In the genomic region with DNA sequence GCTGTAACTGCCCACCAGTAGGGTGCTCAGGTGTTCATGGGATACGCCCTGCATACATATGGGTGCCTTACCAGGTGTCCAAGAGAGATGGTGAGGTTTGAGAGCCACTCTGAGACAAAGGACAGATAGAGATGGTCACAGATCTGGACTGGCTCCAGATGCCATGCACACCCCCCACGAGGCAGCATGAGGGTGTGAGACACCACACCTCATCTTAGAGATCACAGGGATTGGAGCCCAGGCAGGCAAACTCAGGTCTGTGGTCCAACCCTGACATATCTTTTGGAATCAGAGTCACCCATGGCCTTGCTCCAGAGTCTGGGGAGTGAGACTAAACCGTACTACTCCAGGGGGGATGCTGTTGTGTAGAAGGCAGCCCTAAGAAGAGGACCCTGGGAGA, we compare ENCODE assay signal across 26 mouse cellular contexts.
DNase-seq lines count a peak whose midpoint lies in the region; ATAC-seq and TF ChIP-seq lines count a peak whose summit lies in the region.
"Had no signal": no experiment of that assay in that cellular context is flagged by ENCODE, and none has a peak within 500 bp of the region (broad histone marks: within the 10 kb centered on the region; RNA-seq: fewer than 3 reads in every experiment).

No protein-coding gene starts in this region.

- H3K36me3 ChIP-seq in hindbrain, embryonic 10.5 days, result no peaks in the 10 kb centered on the region
- no peaks in the 10 kb centered on the region for H3K36me3 ChIP-seq in hindbrain, embryonic 11.5 days (ENCODE audit: control insufficient read depth, insufficient read depth, low read length)
- H3K36me3 ChIP-seq in stomach, embryonic 14.5 days (ENCODE audit: control insufficient read depth, insufficient read depth, low read length), result no peaks in the 10 kb centered on the region
- no peaks in the 10 kb centered on the region for H3K36me3 ChIP-seq in stomach, postnatal 0 days (ENCODE audit: control insufficient read depth, insufficient read depth, low read length)
- H3K36me3 ChIP-seq in embryonic facial prominence, embryonic 13.5 days, result no peaks in the 10 kb centered on the region
- no peaks in the 10 kb centered on the region for H3K36me3 ChIP-seq in small intestine, adult 2 months (ENCODE audit: control insufficient read depth, insufficient read depth, low read length)
- H3K36me3 ChIP-seq: embryonic facial prominence, embryonic 15.5 days; forebrain, embryonic 15.5 days; midbrain, embryonic 15.5 days; neural tube, embryonic 13.5 days had no signal

- H3K27me3 ChIP-seq in hindbrain, embryonic 10.5 days (ENCODE audit: insufficient read depth, poor library complexity, severe bottlenecking), result no peaks in the 10 kb centered on the region
- H3K27me3 ChIP-seq in hindbrain, embryonic 11.5 days (ENCODE audit: control insufficient read depth, insufficient read depth, low read length), result no peaks in the 10 kb centered on the region
- no peaks in the 10 kb centered on the region for H3K27me3 ChIP-seq in stomach, embryonic 14.5 days (ENCODE audit: control insufficient read depth, insufficient read depth, low read length)
- H3K27me3 ChIP-seq in stomach, postnatal 0 days (ENCODE audit: control insufficient read depth, insufficient read depth, low read length), result no peaks in the 10 kb centered on the region
- no peaks in the 10 kb centered on the region for H3K27me3 ChIP-seq in embryonic facial prominence, embryonic 13.5 days
- H3K27me3 ChIP-seq in small intestine, adult 2 months (ENCODE audit: control insufficient read depth, insufficient read depth, low read length), result no peaks in the 10 kb centered on the region
- H3K27me3 ChIP-seq: embryonic facial prominence, embryonic 15.5 days; forebrain, embryonic 15.5 days; midbrain, embryonic 15.5 days; neural tube, embryonic 13.5 days had no signal

- WGBS in hindbrain, embryonic 10.5 days, result 91% methylated on average over 3 of the region's 3 CpGs
- 91% methylated on average over 3 of the region's 3 CpGs for WGBS in hindbrain, embryonic 11.5 days
- 80% methylated on average over 3 of the region's 3 CpGs for WGBS in stomach, embryonic 14.5 days
- WGBS in stomach, postnatal 0 days, result 68% methylated on average over 3 of the region's 3 CpGs
- 84% methylated on average over 3 of the region's 3 CpGs for WGBS in embryonic facial prominence, embryonic 13.5 days
- 68% methylated on average over 3 of the region's 3 CpGs for WGBS in small intestine, adult 2 months

- TF ChIP-seq CTCF in stomach, postnatal 0 days (IDR thresholded peaks at IDR 0.05; ENCODE audit: low read depth), result no peak
- no peak for TF ChIP-seq CTCF in small intestine, adult 2 months (IDR thresholded peaks at IDR 0.05; ENCODE audit: extremely low read depth, insufficient read length, insufficient replicate concordance, low read depth, low read length)

- no peak for TF ChIP-seq EP300 in stomach, postnatal 0 days (optimal IDR thresholded peaks at IDR 0.05)

- DNase-seq in hindbrain, embryonic 10.5 days (ENCODE audit: low spot score), result no peak
- DNase-seq in hindbrain, embryonic 11.5 days (ENCODE audit: low spot score), result no peak
- DNase-seq in stomach, postnatal 0 days (ENCODE audit: low spot score), result no peak
- DNase-seq in left cerebral cortex, adult 11 months (ENCODE audit: low spot score), result no peak
- DNase-seq: adrenal gland, adult 8-10 months; cerebellum, adult 2 months; cerebellum, postnatal 25 days; embryo, embryonic 11 days; gastrocnemius, postnatal 10 days; heart, adult 18-20 months; kidney, adult 9 months; kidney, postnatal 36 days; layer of hippocampus, postnatal 36 days; lung, adult 18-20 months had no signal

- H3K27ac ChIP-seq in hindbrain, embryonic 10.5 days, result 0 out of 2 replicates have a peak overlapping the region, but pooled peaks have one; percentile 37
- no peak overlapping the region for H3K27ac ChIP-seq in hindbrain, embryonic 11.5 days (ENCODE audit: low read depth, low read length)
- H3K27ac ChIP-seq in stomach, embryonic 14.5 days (ENCODE audit: low read length), result 0 out of 2 replicates have a peak overlapping the region, but pooled peaks have one; percentile 21
- no peak overlapping the region for H3K27ac ChIP-seq in stomach, postnatal 0 days (replicated peaks)
- H3K27ac ChIP-seq in embryonic facial prominence, embryonic 13.5 days, result peak overlapping the region; percentile 16; the same call in 1 of the 2 replicates
- H3K27ac ChIP-seq in small intestine, adult 2 months (ENCODE audit: insufficient read depth, low read depth, low read length), result peak overlapping the region; percentile 35
- H3K27ac ChIP-seq: embryonic facial prominence, embryonic 15.5 days; forebrain, embryonic 15.5 days; hindbrain, postnatal 0 days; midbrain, embryonic 15.5 days; neural tube, embryonic 13.5 days had no signal

- H3K9me3 ChIP-seq in hindbrain, embryonic 10.5 days, result no peaks in the 10 kb centered on the region
- no peaks in the 10 kb centered on the region for H3K9me3 ChIP-seq in hindbrain, embryonic 11.5 days (ENCODE audit: control insufficient read depth, low read length)
- H3K9me3 ChIP-seq in stomach, embryonic 14.5 days (ENCODE audit: control insufficient read depth, low read depth, low read length), result no peaks in the 10 kb centered on the region
- no peaks in the 10 kb centered on the region for H3K9me3 ChIP-seq in stomach, postnatal 0 days (ENCODE audit: control insufficient read depth, low read length)
- no peaks in the 10 kb centered on the region for H3K9me3 ChIP-seq in embryonic facial prominence, embryonic 13.5 days
- H3K9me3 ChIP-seq: embryonic facial prominence, embryonic 15.5 days; forebrain, embryonic 15.5 days; midbrain, embryonic 15.5 days; neural tube, embryonic 13.5 days had no signal

- H3K4me1 ChIP-seq in hindbrain, embryonic 10.5 days (replicated peaks), result peaks cover 100% of the 10 kb centered on the region
- peaks cover 31% of the 10 kb centered on the region for H3K4me1 ChIP-seq in hindbrain, embryonic 11.5 days (replicated peaks; ENCODE audit: control insufficient read depth, insufficient read depth, low read length)
- H3K4me1 ChIP-seq in stomach, embryonic 14.5 days (ENCODE audit: control insufficient read depth, insufficient read depth, low read length), result peaks cover 61% of the 10 kb centered on the region
- H3K4me1 ChIP-seq in stomach, postnatal 0 days (replicated peaks; ENCODE audit: control insufficient read depth, insufficient read depth), result peaks cover 36% of the 10 kb centered on the region
- H3K4me1 ChIP-seq in embryonic facial prominence, embryonic 13.5 days, result peaks cover 100% of the 10 kb centered on the region
- peaks cover 74% of the 10 kb centered on the region for H3K4me1 ChIP-seq in small intestine, adult 2 months (ENCODE audit: control insufficient read depth, insufficient read depth, insufficient read length, low read length)

- no peak overlapping the region for H3K4me2 ChIP-seq in hindbrain, embryonic 11.5 days (replicated peaks; ENCODE audit: low read depth, low read length)
- H3K4me2 ChIP-seq in stomach, embryonic 14.5 days (replicated peaks; ENCODE audit: low read depth, low read length), result no peak overlapping the region
- H3K4me2 ChIP-seq in stomach, postnatal 0 days (replicated peaks; ENCODE audit: low read depth), result no peak overlapping the region
- no peak overlapping the region for H3K4me2 ChIP-seq in embryonic facial prominence, embryonic 13.5 days
- H3K4me2 ChIP-seq: embryonic facial prominence, embryonic 15.5 days; forebrain, embryonic 15.5 days; liver, embryonic 11.5 days; midbrain, embryonic 15.5 days; neural tube, embryonic 13.5 days had no signal

- H3K4me3 ChIP-seq in hindbrain, embryonic 10.5 days, result no peak overlapping the region
- no peak overlapping the region for H3K4me3 ChIP-seq in hindbrain, embryonic 11.5 days (ENCODE audit: low read depth, low read length)
- no peak overlapping the region for H3K4me3 ChIP-seq in stomach, embryonic 14.5 days (ENCODE audit: low read depth, low read length)
- no peak overlapping the region for H3K4me3 ChIP-seq in stomach, postnatal 0 days (ENCODE audit: low read depth, low read length)
- H3K4me3 ChIP-seq in embryonic facial prominence, embryonic 13.5 days, result no peak overlapping the region
- H3K4me3 ChIP-seq in small intestine, adult 2 months (ENCODE audit: low read depth, low read length), result no peak overlapping the region
- H3K4me3 ChIP-seq: embryonic facial prominence, embryonic 15.5 days; forebrain, embryonic 15.5 days; midbrain, embryonic 15.5 days; neural tube, embryonic 13.5 days had no signal

- no peak overlapping the region for H3K9ac ChIP-seq in hindbrain, embryonic 11.5 days (ENCODE audit: low read depth, low read length)
- H3K9ac ChIP-seq in stomach, embryonic 14.5 days (replicated peaks; ENCODE audit: low read depth, low read length), result no peak overlapping the region
- H3K9ac ChIP-seq in stomach, postnatal 0 days (ENCODE audit: low read length), result no peak overlapping the region
- no peak overlapping the region for H3K9ac ChIP-seq in embryonic facial prominence, embryonic 13.5 days
- H3K9ac ChIP-seq: embryonic facial prominence, embryonic 15.5 days; forebrain, embryonic 15.5 days; midbrain, embryonic 15.5 days; neural tube, embryonic 13.5 days had no signal

- no peak for ATAC-seq in hindbrain, embryonic 11.5 days (ENCODE audit: low FRiP score)
- ATAC-seq in stomach, embryonic 14.5 days (ENCODE audit: insufficient number of reproducible peaks, insufficient read depth, low FRiP score, low read depth), result no peak
- no peak for ATAC-seq in stomach, postnatal 0 days (ENCODE audit: low FRiP score, low TSS enrichment)
- no peak for ATAC-seq in embryonic facial prominence, embryonic 13.5 days (ENCODE audit: insufficient number of reproducible peaks, insufficient read depth, low FRiP score, low TSS enrichment, low read depth)
- ATAC-seq in granulocyte monocyte progenitor cell, adult 5-6 weeks (replicated peaks; ENCODE audit: poor library complexity, severe bottlenecking), result no peak
- ATAC-seq: activated CD4-positive, CD25-positive, alpha-beta regulatory T cell, adult 4 months; forebrain, embryonic 15.5 days; hindbrain, postnatal 0 days; intestine, embryonic 16.5 days; midbrain, embryonic 15.5 days had no signal

- TF ChIP-seq POLR2A in small intestine, adult 2 months (IDR thresholded peaks at IDR 0.05; ENCODE audit: low read depth, low read length), result no peak

Comparison
In these comparisons a context has a peak if more than half of its experiments do, and no peak if none do; other contexts are left out.
1. H3K27ac ChIP-seq: peak in hindbrain, embryonic 10.5 days (single experiment), stomach, embryonic 14.5 days (single experiment), embryonic facial prominence, embryonic 13.5 days (single experiment) and small intestine, adult 2 months (single experiment); none in hindbrain, embryonic 11.5 days (single experiment) and stomach, postnatal 0 days (single experiment).